Mouse (Mus musculus) left cerebral cortex, adult 9 months (tissue): ENCODE measurements around the gene Zfp13.

Experiments
- DNase-seq, 2 experiments: peaks; one replicate each; pipeline ENCODE4 v3.0.0; 2022; ENCODE audit warnings: low spot score in 2 of 2

The Zfp13 gene

DNA sequence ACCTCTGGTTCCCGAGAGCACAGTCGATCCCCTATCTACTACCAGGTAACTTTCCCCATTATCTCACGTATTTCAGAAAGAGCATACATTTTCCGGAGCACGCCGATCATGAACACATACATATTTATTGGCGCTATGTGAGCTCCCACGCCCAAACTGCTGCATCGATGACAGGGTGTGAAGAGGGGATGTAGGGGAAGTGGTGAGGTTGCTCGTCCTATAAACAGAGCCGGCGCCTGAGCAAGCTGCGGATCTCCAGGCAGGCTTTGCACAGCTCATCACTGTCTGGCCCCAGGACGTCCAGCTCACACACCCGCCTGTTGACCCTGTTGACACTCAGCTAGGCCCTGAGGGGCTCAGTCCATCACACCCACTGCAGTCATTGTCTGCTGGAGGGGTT is 48.4 kb downstream of the Zfp13 start:
- no peak for DNase-seq

DNA sequence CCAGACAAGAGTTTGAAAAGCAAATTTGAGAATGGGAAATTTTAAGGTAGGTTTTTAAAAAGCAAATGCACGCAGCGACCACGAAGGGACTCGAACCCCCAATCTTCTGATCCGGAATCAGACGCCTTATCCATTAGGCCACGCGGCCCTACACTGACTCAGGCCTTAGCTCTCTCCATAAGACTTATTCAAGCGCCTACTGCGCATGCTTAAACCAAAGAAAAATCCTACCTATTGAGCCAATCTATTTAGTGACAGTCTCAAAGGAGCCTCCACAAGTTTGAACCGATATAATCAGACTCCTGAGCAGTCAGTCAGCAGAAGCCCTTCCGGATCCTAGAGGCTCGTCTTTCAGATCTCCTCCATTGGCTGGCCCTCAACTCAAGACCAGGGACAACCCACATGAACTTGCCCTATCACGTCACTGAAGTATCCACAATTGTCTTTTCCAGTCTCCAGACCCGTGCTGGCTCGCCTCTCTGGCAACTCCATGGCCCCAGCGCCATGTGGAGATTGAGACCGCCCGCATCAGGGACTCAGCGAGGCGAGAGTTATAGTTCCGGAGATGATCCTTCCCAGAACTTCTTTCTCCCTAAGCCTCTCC is 49.0 kb downstream of the Zfp13 start:
- peak; percentile 90 to 98 for DNase-seq

GRCm38 (mm10) chr17:23549441-23549840 is 49.8 kb downstream of the Zfp13 start:
- no peak for DNase-seq

GRCm38 (mm10) chr17:23548615-23549014 is 50.7 kb downstream of the Zfp13 start:
- DNase-seq: peak in 1 of 2 experiments; percentile 93

GRCm38 (mm10) chr17:23547681-23548443 is 51.4 kb downstream of the Zfp13 start:
- DNase-seq: peak in 1 of 2 experiments; percentile 1

DNA sequence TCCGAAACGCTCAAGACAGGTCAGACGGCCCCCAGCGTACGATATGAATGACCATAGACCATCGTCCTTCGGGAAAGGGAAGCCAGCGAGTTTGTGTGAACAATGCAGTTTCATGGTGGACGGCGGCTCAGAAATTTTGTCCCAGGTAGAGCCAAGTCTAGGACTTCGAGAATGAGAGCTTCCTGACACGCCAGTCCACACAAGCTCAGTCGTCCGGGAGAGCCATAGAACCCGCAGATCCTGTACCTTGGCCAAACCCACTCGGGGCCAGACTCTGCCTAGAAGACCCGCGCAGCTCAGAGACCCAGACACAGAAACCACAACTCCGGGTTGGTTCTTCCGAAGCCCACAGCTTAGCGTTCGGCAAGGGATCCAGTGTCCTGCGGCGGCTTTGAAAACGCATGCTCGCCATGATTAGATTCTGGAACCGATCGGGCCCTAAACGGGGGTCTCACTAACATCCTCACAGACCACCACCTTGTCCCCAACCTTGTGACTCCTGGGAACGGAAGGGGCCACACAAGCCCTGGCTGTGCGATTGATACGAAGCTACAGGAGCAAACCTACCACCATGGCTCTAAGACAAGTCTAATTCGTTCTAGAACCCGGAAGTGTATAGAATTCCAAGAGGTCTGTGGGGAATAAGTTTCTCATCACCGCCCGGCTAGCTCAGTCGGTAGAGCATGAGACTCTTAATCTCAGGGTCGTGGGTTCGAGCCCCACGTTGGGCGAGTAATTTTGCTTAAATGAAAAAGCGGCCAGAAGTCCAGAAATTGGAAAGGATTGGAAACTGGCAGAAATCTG is 52.4 kb downstream of the Zfp13 start:
- DNase-seq: peak in 1 of 2 experiments; percentile 94

GRCm38 (mm10) chr17:23546333-23546701 is 53.0 kb downstream of the Zfp13 start:
- peak in 1 of 2 experiments; percentile 81 for DNase-seq

GRCm38 (mm10) chr17:23545841-23546240 is 53.4 kb downstream of the Zfp13 start:
- DNase-seq: no peak

- DNase-seq: peak in 1 of 2 experiments; percentile 1
Measured at GRCm38 (mm10) chr17:23544766-23545165, 54.5 kb downstream of the Zfp13 start.

GRCm38 (mm10) chr17:23543983-23544382 is 55.3 kb downstream of the Zfp13 start:
- DNase-seq: no peak

DNA sequence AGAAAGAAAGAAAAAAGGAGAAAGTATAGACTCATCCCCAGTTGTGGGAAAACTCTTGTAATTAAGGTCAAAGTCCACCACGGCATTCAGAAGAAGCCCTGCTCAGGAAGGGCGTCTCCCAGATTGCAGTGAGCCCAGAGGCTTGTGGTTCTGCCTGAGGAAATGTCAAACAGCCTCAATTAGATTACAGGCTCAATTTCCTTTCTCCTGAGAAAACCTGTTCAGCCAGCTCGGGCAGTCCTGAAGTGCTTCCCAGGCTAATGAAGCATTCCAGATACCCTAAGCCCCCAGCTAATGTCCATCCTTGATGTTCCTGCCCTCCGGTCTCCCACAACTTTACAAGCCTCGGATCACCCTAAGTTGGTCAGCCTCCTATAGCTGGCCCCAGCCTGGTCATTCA is 56.0 kb downstream of the Zfp13 start:
- DNase-seq: no peak

DNA sequence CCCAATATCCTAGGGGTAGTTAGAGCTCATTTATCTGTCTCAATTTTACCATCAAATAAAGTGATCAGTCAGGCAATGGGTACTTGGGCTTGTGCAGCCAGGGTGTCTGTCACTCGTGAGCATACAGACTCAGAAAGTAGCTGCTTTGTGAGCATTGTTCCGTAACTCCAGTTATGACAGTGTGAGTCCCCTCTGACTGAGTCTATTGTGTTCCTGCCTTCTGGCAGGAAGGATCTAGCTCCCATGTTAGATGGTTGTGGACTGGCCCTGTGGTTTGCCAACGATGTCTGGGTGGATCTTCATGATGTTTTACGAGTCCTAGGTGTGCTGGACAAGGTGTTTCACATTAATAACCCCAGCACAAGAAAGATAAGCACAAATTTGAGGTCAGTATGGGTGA is 56.5 kb downstream of the Zfp13 start:
- DNase-seq: peak in 1 of 2 experiments; percentile 9

DNA sequence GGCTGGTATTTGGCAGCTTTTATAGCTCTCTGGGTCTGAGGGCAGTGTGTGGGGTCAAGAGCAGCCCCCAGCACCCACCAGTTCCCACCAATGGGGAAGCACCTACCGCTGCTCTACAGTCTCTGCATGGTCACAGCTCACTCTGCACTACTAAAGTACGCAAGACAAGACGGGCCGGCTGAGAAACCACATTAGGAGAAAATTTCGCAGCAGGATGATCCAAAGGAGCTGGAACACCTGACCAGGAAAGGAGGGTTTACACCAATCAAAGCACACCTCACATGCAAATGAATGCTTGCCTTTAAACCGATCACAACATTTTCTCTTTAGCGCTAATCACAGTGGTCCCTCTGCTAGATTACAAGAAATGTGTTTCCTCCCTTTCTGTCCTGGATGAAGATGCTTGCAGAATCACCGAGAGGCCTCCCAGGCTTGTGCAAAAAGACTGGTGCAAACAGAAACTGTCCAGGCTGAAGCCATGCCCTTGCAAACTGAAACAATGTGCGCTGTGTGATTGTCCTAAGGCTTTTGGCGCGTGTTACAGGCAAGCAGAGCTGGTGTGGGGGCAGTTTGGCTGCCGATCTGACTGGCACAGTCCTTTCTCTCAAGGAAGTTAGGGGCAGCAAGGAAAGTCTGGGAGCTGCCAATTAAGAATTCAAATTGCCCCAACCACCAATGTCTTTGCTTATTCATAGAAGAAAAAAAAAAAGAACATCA is 57.1 kb downstream of the Zfp13 start:
- peak in 1 of 2 experiments; percentile 18 for DNase-seq

DNA sequence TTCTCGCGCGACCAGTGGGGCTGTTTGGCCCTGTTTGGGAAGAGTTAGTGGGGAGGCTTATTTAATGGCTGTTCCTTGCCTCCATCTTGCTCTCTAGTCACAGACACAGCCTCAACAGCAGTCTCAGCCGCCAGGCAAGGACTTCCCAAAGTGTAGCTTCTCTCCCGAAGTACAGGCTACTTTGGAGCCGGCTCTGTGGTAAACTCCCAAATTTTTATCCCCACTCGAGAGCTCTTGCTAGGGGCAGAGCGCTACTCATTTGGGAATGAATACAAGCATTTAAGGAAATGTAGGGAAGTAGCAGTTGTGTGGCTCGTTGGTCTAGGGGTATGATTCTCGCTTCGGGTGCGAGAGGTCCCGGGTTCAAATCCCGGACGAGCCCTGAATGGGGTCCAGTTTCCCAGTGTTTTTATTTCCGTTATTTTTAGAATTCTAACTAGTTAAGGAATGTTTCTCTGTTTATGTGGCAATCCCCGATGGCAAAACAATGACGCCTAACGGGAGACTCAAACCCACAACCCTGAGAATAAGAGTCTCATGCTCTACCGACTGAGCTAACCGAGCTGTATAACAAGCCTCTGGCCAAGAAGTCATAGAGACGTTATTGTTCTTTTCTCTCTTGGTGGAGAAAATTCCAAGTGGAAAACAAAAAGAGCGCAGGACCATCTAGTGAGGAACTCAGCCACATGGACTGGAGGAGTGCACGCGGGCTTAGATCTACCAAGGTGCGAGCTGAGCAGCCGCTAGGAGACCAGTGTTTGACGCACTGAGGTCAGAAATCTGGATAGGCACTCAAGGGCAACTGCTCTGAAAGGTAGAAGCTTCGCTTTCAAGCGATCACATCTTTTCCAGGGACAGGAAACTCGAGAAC is 58.4 kb downstream of the Zfp13 start:
- peak in 1 of 2 experiments; percentile 20 for DNase-seq

DNA sequence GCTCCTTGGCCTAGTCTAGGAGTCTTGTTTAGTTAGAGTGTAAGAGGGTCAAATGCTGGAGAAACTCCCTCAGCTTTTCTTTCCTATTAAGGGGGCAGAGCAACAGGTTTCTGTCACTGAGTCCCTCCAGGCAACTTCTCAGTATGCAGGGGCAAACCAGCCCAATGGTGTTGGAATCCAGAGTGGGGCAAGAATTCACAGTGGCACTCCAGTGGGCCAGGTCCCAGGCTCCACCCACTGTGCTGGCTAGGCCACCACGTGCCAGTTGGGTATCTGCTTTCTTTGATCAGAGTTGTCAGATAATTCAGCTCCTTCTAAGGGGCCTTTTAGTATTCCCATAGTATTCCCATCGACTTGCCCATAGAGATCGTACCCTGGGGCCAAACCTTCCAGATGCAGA is 59.2 kb downstream of the Zfp13 start:
- DNase-seq: no peak

- DNase-seq: no peak
Measured at GRCm38 (mm10) chr17:23539608-23540007, 59.7 kb downstream of the Zfp13 start.

- peak in 1 of 2 experiments; percentile 8 for DNase-seq
Measured at GRCm38 (mm10) chr17:23538299-23539015, 60.8 kb downstream of the Zfp13 start.

DNA sequence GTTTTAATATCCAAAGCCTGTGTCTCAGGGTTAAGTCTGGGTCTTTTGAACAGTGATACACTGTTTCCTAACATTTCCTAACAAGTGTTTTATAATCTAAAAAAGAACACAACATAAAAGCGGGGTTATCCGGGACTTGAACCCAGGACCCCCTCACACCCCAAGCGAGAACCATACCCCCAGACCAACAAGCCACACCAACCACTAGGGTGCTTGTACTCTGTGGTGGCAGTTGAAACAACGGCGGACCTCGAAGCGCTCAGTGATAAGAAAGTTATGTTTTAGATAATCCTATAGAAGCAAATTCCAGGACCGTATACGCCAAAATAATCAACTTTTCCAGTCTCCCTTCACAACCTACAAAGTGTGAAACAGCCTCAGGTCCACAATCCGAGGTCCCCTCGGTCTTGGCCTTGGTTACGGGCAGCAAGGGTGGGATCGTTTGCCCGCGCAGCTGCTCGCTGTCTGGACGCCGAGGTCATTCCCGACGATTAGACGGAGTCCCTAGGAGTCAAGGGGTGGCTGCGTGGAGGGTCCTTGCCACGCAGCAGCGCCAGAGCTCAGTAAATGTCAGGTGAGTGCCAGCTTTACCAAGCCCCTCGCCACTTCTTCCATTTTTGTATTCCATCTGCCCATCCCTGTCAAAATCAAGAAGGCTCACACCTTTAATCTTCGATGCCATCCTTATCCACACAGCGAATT is 61.6 kb downstream of the Zfp13 start:
- DNase-seq: no peak

DNA sequence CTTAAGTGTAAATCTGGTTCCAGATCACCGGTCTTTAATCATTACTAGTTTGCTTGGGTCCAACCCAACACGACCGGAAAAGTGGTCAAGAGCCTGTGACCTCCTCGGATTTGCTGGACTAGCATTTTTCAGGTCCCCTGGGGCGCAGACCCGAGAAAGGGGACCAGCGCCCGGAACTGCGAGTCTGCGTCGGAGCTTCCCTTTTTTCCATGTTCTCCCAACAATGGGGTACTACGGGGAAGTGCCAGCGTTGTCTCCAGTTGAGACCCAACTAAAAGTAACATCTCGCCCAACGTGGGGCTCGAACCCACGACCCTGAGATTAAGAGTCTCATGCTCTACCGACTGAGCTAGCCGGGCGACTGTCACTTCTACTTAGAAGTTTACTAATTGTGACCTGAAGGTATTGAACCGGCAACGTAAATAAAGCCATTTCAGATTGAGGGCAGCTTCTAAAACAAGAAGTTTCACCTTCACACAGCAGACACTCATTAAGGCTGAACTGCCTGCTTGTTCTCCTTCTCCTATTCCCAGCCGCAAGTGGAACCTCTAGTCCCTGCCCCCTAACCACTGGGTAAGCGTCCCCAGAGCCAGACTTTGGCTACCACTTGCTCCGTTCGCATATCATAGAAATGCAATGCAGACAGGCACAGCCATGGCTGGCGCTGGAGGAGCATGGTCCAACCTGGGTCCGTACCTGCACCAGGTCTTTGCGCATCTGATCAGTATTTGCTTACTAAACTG is 64.1 kb downstream of the Zfp13 start:
- peak in 1 of 2 experiments; percentile 2 for DNase-seq
